Mouse (Mus musculus) neural tube, embryonic 12.5 days (tissue): ENCODE data around the gene Zp1. TPM values are rescaled to one million over a fixed set of nuclear protein-coding genes. Genes with fewer than 3 reads are reported as not detected.

Experiments used
- ATAC-seq: fragments of 200-750 bp; cut with Nextera tagmentation; 2 replicates; pipeline ENCODE4 v1.8.0; 2017; ENCODE audit warnings: low read depth, mild to moderate bottlenecking, moderate TSS enrichment, moderate library complexity; ENCODE audit not compliant: low FRiP score
- H3K27ac ChIP-seq: fragments of 300-500 bp; sonication (generic); 2 replicates; pipeline ENCODE4 v1.5.1; 2016
- H3K27me3 ChIP-seq: fragments of 300-500 bp; sonication (generic); replicated peaks from 2 replicates; pipeline ENCODE4 v1.6.1; 2016; ENCODE audit warnings: mild to moderate bottlenecking
- H3K36me3 ChIP-seq: fragments of 300-500 bp; sonication (generic); 2 replicates; pipeline ENCODE4 v1.6.1; 2016; ENCODE audit warnings: mild to moderate bottlenecking
- H3K4me1 ChIP-seq: fragments of 300-500 bp; sonication (generic); 2 replicates; pipeline ENCODE4 v1.6.1; 2016
- H3K4me2 ChIP-seq: fragments of 300-500 bp; sonication (generic); replicated peaks from 2 replicates; pipeline ENCODE4 v1.6.1; 2016; ENCODE audit warnings: mild to moderate bottlenecking
- H3K4me3 ChIP-seq: fragments of 300-500 bp; sonication (generic); 2 replicates; pipeline ENCODE4 v1.5.1; 2016
- H3K9ac ChIP-seq: fragments of 300-500 bp; sonication (generic); 2 replicates; pipeline ENCODE4 v1.6.1; 2016; ENCODE audit warnings: mild to moderate bottlenecking
- H3K9me3 ChIP-seq: fragments of 300-500 bp; sonication (generic); 2 replicates; pipeline ENCODE4 v1.6.1; 2016; ENCODE audit warnings: mild to moderate bottlenecking
- WGBS: fragments of 180-500 bp; shearing (Covaris S2); methylation state at CpG from one replicate; pipeline ENCODE4 v1.1.7; 2016; 5-methylcytosine and 5-hydroxymethylcytosine counted together
- polyA plus RNA-seq: library from polyadenylated mRNA; unstranded; fragments of >200 nt; fragmentation: Nextera tagmentation; extraction: Ambion mirVana; gene quantifications from 2 replicates; pipeline ENCODE4 v1.2.1, GENCODE M21; 2016

The Zp1 gene
- polyA plus RNA-seq, 1 experiment from 2014 or later = not detected

DNA sequence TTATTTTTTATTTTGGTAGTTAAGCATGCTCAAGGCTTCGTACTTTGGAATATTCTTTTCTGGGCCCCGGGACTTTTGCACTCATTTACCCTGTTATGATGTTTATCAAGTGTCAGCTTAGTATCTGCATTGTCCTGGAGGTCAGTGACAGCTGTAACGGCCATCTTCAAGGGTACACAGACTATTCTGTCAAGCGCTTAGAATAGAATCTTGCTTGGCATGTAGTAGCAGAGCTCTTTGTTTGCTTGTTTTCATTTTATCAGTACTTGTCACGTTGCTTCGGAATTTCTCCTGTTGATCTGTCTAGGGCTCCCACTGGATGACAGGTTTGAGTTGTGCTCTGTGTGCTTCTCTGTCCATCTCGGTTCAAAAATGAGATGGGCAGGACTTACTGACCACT lies 23.6 kb downstream of the Zp1 start:
- Histone ChIP-seq H3K4me2 (peak overlapping the region; percentile 75), H3K4me1 (peaks cover 18% of the 10 kb centered on the region), H3K4me3 (no peak overlapping the region), H3K27ac (no peak overlapping the region), H3K36me3 (peaks cover 47% of the 10 kb centered on the region), H3K9me3 (no peaks in the 10 kb centered on the region), H3K27me3 (no peaks in the 10 kb centered on the region), H3K9ac (no peak overlapping the region)
- 90% methylated on average over 7 of the region's 7 CpGs for WGBS
- ATAC-seq = no peak

DNA sequence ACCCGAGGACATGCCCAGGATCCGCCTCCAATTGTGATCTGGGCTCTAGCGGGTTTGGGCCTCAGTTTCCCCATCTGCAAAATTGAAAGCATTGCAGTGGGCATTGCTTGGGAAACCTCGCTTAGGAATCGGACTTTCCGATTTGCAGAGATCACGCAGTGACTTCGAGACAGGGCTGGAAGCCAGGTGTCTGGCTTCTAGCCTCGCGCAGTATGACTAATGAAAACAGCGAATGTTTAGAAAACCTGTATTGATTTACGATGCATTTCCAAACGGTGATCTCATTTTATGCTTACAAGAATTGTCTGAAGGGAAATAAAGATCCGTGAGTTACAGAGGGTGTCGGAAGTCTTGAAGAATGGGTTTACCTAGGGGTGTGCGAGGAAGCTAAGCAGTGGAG lies 24.7 kb downstream of the Zp1 start:
- Histone ChIP-seq H3K4me3 (peak overlapping the region; percentile 88), H3K27me3 (no peaks in the 10 kb centered on the region), H3K36me3 (peaks cover 35% of the 10 kb centered on the region), H3K9ac (peak overlapping the region; percentile 89), H3K4me1 (peaks cover 18% of the 10 kb centered on the region), H3K4me2 (peak overlapping the region; percentile 75), H3K27ac (peak overlapping the region; percentile 80; the same call in 1 of the 2 replicates), H3K9me3 (no peaks in the 10 kb centered on the region)
- ATAC-seq = peak; percentile 21; the same call in 1 of the 2 replicates
- 1% methylated on average over 16 of the region's 16 CpGs for WGBS

DNA sequence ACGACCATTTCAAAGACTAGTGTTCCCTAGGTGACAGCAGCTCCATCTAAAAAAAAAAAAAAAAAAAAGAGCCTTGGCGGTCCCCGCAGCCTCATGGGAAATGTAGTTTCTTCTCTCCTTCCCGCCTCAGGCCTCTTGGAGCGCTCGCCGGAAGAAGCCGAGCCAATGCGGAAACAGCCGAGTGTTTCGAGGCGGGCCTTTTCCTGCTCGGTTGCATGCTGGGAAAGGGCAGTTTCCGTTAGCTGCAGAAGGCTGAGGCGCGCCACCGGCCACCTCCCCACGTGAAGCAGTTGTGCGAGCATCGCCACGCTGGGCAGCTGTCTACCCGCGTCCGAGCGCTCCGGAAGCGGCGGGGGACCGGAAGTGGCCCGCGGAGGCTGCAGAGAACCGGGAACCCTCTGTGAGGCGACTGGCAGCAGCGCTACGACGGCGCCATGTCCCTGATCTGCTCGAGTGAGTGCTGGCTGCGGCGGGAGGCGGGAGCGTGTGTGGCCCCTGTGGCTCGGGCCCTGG lies 25.4 kb downstream of the Zp1 start, which contains the start of gene Prpf19:
Gene Prpf19, plus strand, starts transcription at position 216 of the 513 bp plus-strand sequence.
- H3K9ac ChIP-seq = peak within 1 kb of the TSS; percentile 89
- no peaks in the 10 kb centered on the region for H3K27me3 ChIP-seq
- no peaks in the 10 kb centered on the region for H3K9me3 ChIP-seq
- peak; percentile 95 for ATAC-seq
- H3K4me1 ChIP-seq = peaks cover 18% of the 10 kb centered on the region
- under 1% methylated on average over 43 of the region's 43 CpGs for WGBS
- H3K4me3 ChIP-seq = peak within 1 kb of the TSS; percentile 88
- peak within 1 kb of the TSS; percentile 75 for H3K4me2 ChIP-seq
- H3K27ac ChIP-seq = peak within 1 kb of the TSS; percentile 80
- H3K36me3 ChIP-seq = peaks cover 29% of the 10 kb centered on the region

DNA sequence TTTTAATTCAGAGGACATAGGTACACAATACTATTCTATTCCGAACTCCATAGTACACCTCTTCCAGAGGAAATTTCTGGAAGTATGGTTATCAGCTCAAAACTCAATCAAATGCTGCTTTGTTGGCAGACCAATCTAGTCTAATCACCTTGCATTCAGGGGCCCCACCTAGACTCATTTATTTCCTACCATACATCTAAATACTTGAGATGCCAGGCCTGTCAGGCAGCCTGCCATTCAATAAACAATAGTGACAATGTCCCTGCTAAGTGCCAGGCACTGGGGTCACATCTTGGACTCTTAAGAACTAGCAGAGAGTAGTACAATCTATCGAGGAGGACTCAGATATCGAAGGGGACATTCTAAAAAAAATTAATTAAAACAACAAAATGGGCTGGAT lies 28.2 kb downstream of the Zp1 start:
- Histone ChIP-seq H3K27ac (no peak overlapping the region), H3K27me3 (no peaks in the 10 kb centered on the region), H3K4me1 (peaks cover 15% of the 10 kb centered on the region), H3K4me3 (no peak overlapping the region), H3K36me3 (0 out of 2 replicates have a peak, but pooled peaks cover under 1% of the 10 kb centered on the region), H3K9ac (no peak overlapping the region), H3K9me3 (no peaks in the 10 kb centered on the region), H3K4me2 (no peak overlapping the region)
- 85% methylated on average over 3 of the region's 3 CpGs for WGBS
- ATAC-seq = no peak

DNA sequence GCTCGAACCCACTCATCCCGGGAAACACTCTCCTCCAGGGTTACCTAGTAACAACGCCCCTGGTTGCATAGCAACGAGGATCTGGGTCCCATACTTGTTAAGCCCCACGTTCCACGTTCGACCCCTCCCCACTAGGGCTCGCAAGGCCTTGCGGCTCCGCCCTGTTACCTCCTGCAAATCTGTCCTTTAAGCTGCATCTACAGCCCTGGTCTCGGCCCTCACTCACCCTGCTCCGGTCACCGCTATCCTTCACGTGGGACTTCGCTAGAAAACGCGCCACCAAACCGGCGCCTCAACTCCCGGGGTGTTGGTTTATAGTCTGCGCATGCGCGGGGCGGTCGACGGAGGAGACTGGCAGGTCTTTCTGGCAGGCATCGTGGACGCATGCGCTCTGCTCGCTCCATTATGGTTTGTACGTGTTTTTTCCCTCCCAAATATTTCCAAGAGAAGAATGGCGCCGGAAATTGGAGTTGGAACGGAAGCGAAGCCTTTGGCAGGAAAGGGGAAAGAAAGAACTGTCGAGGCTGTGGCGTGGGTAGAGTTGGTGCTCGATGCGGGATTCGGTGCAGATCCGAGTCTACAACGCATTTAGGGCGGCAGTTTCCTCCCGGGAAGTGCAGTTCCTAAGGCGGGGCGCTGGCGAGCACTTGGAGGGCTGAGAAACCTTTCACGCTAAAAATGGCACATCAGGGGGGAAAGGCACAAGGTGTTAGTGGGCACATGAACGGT lies 38.8 kb downstream of the Zp1 start, which contains the start of gene Tmem109:
Gene Tmem109, minus strand, starts transcription at position 576 of the 729 bp plus-strand sequence.
- Histone ChIP-seq H3K4me3 (peak within 1 kb of the TSS; percentile 48), H3K27ac (peak within 1 kb of the TSS; percentile 90), H3K9me3 (no peaks in the 10 kb centered on the region), H3K36me3 (no peaks in the 10 kb centered on the region), H3K4me1 (peaks cover 18% of the 10 kb centered on the region), H3K9ac (peak within 1 kb of the TSS; percentile 59), H3K4me2 (peak within 1 kb of the TSS; percentile 94), H3K27me3 (no peaks in the 10 kb centered on the region)
- under 1% methylated on average over 49 of the region's 49 CpGs for WGBS
- ATAC-seq = peak; percentile 94

DNA sequence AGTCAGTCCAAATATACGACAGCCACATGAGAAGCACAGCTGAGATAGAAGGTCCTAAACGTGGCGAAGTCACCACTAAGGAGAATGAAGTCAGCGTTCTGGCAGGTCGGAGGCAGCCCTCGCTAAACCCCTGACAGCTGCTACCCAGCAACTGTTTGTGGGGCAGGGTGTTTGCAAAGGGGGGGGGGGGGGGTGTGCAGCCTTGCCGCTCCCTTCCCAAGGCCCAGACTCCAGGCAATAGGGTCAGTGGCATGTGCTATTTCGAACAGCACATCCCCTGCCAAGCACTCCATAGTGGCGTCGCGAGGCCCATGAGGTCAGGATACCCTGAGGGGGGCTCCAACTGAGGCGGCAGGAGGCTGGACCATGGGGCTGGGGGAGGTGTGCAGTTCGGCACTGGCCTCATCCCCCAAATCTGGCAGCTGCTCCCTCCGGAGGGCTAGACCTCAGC lies 39.4 kb downstream of the Zp1 start:
- H3K4me3 ChIP-seq = peak overlapping the region; percentile 48
- 3% methylated on average over 14 of the region's 14 CpGs for WGBS
- no peaks in the 10 kb centered on the region for H3K27me3 ChIP-seq
- peaks cover 18% of the 10 kb centered on the region for H3K4me1 ChIP-seq
- peak overlapping the region; percentile 94 for H3K4me2 ChIP-seq
- H3K27ac ChIP-seq = peak overlapping the region; percentile 90; the same call in 1 of the 2 replicates
- ATAC-seq = no peak; the same call in 1 of the 2 replicates
- peak overlapping the region; percentile 59 for H3K9ac ChIP-seq
- no peaks in the 10 kb centered on the region for H3K36me3 ChIP-seq
- H3K9me3 ChIP-seq = no peaks in the 10 kb centered on the region

DNA sequence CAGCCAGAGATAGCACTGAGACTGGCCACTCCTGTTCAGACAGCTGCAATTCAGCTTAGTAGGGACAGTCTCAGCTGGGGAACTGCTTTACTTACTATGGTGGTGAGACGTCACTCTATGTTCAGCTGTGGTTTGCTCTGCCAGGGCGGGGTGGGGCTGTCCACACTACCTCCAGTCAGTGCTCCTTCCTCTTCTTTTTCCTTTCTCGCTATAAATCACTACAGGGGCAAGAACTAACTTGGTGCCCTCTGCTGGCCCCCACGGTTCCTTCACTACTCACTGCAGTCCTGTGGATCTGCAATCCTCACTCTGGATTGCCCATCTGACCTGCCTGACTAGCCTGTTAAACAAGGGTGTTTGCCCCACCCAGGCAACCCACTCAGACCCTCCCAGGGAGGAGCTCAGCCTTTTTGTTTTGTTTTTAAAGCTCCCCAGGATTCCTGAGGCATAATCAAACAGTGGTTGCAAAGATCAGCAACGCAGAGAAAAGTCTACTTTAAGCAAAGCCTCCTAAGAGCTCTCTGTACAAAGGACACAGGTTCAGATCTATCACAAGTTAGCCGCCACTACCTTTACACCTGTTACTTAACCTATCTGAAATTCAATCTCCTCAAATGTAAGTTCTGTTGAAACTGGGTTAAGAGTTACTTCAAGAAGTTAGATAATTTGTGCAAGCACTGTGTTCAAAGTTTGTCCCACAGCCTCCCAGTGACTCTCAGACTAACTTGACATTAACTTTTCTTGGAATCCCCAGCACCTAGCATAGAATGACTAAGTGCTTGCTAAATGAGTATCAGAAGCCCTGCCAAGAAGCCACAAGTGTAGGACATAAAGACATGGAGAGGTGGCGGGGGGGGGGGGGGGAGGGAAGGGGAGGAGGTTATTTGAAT lies 40.1 kb downstream of the Zp1 start:
- ATAC-seq = no peak
- Histone ChIP-seq H3K4me3 (peak overlapping the region; percentile 48), H3K9me3 (no peaks in the 10 kb centered on the region), H3K4me1 (peaks cover 18% of the 10 kb centered on the region), H3K36me3 (no peaks in the 10 kb centered on the region), H3K4me2 (peak overlapping the region; percentile 94), H3K9ac (peak overlapping the region; percentile 59; the same call in 1 of the 2 replicates), H3K27ac (0 out of 2 replicates have a peak overlapping the region, but pooled peaks have one; percentile 90), H3K27me3 (no peaks in the 10 kb centered on the region)
- WGBS = 51% methylated on average over 6 of the region's 7 CpGs

DNA sequence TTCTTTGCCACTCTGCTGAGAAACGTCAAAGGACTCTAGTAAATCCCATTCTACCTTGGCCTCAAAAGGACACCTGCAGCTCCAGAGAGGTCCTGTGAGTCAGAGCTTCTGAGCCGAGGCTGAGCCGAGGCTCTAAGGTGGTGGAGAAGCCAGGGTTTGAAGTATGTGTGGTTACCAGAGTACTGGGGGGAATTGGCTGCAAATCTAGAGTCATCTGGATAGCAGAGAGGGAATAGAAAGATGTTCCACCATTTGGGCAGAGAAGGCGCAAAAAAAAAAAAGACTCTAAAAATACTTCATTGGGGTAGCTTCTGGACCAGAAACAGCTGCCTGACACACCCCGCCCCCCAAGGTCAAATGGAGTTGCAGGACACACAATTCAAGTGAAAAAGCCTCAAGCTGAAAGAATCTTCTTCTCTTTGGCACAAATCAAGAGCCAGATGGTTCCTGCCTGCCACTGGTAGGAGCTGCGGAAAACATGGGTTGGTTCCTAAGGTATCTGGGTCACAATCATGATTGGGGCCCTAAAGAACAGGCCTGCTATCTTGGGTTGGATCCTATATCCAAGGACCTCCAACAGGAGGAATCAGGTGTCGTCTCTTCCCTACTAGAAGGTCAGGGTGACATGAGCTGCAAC lies 42.1 kb downstream of the Zp1 start:
- Histone ChIP-seq H3K27ac (no peak overlapping the region), H3K27me3 (no peaks in the 10 kb centered on the region), H3K4me2 (no peak overlapping the region), H3K9me3 (no peaks in the 10 kb centered on the region), H3K4me3 (no peak overlapping the region), H3K9ac (no peak overlapping the region), H3K36me3 (peaks cover 12% of the 10 kb centered on the region), H3K4me1 (peaks cover 18% of the 10 kb centered on the region)
- ATAC-seq = no peak
- WGBS = 94% methylated on average over 7 of the region's 7 CpGs

DNA sequence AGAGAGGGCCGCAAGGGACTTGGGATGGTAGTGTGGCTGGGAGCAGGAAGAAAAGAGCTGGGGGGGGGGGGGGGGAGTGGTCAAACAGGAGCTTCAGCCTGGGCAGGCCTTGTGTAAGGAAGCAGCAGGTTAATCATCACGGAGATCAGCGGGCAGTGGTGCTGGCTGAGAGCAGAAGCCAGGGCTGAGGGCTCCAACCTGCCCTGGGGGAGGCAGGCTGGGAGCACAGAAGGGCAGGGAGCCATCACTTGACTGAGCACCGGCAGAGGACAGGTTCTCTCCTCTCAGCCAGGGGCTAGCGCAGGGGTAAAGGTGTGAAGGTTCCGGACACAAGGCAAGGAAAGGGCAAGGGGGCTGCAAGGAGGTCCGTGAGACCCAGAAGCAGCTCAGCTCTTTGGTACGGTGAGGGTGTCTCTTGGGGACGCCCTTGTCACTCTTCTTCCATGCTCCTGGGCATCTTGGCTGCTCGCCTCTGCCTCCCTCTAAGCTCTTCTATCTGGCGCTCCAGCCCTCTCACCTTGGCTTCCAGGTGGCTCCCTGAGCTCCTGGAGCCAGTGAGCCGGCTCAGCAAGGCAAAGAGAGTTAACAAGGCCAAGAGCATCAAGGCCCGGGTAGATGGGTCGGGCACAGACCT lies 49.0 kb downstream of the Zp1 start:
- WGBS = 80% methylated on average over 14 of the region's 14 CpGs
- Histone ChIP-seq H3K9ac (no peak overlapping the region), H3K27me3 (no peaks in the 10 kb centered on the region), H3K4me2 (no peak overlapping the region), H3K27ac (no peak overlapping the region), H3K36me3 (peaks cover 43% of the 10 kb centered on the region), H3K9me3 (no peaks in the 10 kb centered on the region), H3K4me1 (peaks cover 26% of the 10 kb centered on the region), H3K4me3 (no peak overlapping the region)
- ATAC-seq = no peak

DNA sequence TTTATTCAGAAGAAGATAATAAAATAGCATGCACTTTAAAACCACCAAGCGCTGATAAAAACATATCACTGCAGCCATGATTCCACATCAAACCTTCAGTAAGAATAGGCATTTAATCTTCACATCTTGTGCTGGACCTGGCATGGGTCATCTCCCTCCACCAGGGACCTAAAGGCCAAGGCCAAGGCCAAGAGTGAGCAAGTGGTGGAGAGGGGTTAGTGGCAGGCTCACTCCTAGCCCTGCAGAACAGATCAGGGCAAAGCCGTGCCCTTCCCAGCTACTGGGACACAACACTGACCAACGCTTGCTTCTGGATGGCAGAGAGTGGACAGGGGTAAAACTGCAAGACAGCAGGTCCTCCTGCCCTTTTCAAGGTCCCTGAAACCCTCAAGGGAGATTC lies 49.8 kb downstream of the Zp1 start:
- Histone ChIP-seq H3K4me2 (no peak overlapping the region), H3K9me3 (no peaks in the 10 kb centered on the region), H3K4me1 (peaks cover 26% of the 10 kb centered on the region), H3K4me3 (no peak overlapping the region), H3K36me3 (peaks cover 50% of the 10 kb centered on the region), H3K27ac (no peak overlapping the region), H3K27me3 (no peaks in the 10 kb centered on the region), H3K9ac (no peak overlapping the region)
- 93% methylated on average over 3 of the region's 3 CpGs for WGBS
- no peak for ATAC-seq

DNA sequence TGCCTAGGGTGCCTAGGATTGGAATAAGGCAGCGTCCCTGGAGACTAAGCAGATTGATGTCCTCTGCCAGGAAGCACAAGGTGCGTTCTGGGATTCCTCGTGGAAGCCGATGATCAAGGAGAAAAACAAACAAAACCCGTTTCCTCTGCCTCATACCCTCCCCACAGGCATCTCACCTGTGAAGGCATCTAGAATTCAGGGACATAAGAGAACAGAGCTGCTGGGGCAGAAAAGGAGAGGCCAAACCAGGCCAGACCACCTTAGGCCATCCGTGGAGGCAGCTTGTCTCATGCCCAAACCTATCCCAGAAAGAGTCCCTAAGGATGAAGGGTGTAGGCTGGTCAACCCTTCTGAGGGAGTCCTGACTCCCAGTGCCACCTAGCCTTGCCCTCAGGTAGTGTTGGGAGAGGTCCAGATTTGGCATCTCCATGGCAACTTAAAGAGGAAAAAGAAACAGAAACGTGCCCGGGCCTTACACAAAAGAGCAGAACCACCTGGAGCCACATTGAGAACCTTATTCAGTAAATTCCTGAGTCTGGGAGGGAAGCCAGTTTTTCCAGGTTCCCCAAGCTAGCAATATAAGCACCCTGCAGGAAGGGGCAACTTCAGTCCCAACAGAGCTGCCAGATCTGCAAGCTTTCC lies 50.4 kb downstream of the Zp1 start, which contains the start of gene Tmem132a:
Gene Tmem132a, minus strand, starts transcription at position 55 of the 642 bp plus-strand sequence.
- H3K36me3 ChIP-seq = peaks cover 57% of the 10 kb centered on the region
- peaks cover 26% of the 10 kb centered on the region for H3K4me1 ChIP-seq
- WGBS = 4% methylated on average over 8 of the region's 8 CpGs
- no peaks in the 10 kb centered on the region for H3K27me3 ChIP-seq
- ATAC-seq = peak; percentile 27; the same call in 1 of the 2 replicates
- peak within 1 kb of the TSS; percentile 82 for H3K27ac ChIP-seq
- peak within 1 kb of the TSS; percentile 83 for H3K4me2 ChIP-seq
- H3K9ac ChIP-seq = peak within 1 kb of the TSS; percentile 93
- H3K4me3 ChIP-seq = peak within 1 kb of the TSS; percentile 85
- no peaks in the 10 kb centered on the region for H3K9me3 ChIP-seq
